Mouse (Mus musculus) E14TG2a.4 (cell line): ENCODE measurements around the gene Mbd3l1.

Source experiments
- CTCF ChIP-seq: conservative IDR thresholded peaks from 2 replicates; pipeline ENCODE4 v1.5.1; 2014; ENCODE audit warnings: low read length
- POU5F1 ChIP-seq: IDR thresholded peaks from 2 replicates; pipeline ENCODE4 v1.6.1; 2014; ENCODE audit warnings: low read length, borderline replicate concordance

DNA sequence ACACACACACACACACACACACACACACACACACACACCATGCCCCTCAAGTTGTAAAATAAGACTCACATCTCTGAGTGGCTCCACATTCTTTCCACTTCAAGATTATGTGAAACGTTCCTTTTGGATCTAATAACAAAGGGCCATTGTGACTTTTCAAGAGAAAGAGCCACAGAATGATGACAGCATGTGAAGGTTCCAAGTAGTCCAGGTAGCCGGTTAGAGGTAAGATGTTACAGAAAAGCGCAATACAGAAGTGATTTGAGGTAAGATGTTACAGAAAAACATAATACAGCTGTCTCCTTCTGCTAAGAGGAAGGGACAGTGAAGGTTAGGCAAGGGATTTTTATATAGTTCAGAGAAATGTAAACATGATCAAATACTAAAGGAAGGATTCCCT is at the start of gene Mbd3l1, which contains the start of gene Zfp558:
- no peak for TF ChIP-seq CTCF
- TF ChIP-seq POU5F1: no peak
